Mouse (Mus musculus) midbrain, embryonic 13.5 days (tissue): ENCODE data around the gene Tcea3. TPM values are rescaled to one million over a fixed set of nuclear protein-coding genes. Genes with fewer than 3 reads are reported as not detected.

Experiments used
- ATAC-seq: fragments of 200-750 bp; cut with Nextera tagmentation; 2 replicates; pipeline ENCODE4 v1.8.0; 2017; ENCODE audit warnings: mild to moderate bottlenecking, moderate TSS enrichment, moderate library complexity
- H3K27ac ChIP-seq: fragments of 300-500 bp; sonication (generic); 2 replicates; pipeline ENCODE4 v1.5.1; 2015; ENCODE audit warnings: inconsistent platforms, mild to moderate bottlenecking, moderate library complexity
- H3K27me3 ChIP-seq: fragments of 300-500 bp; sonication (generic); 2 replicates; pipeline ENCODE4 v1.6.1; 2015; ENCODE audit warnings: mild to moderate bottlenecking, inconsistent platforms
- H3K36me3 ChIP-seq: fragments of 300-500 bp; sonication (generic); 2 replicates; pipeline ENCODE4 v1.6.1; 2015; ENCODE audit warnings: mild to moderate bottlenecking, inconsistent platforms
- H3K4me1 ChIP-seq: fragments of 300-500 bp; sonication (generic); replicated peaks from 2 replicates; pipeline ENCODE4 v1.6.1; 2015; ENCODE audit warnings: inconsistent platforms
- H3K4me2 ChIP-seq: fragments of 300-500 bp; sonication (generic); replicated peaks from 2 replicates; pipeline ENCODE4 v1.6.1; 2015; ENCODE audit warnings: moderate library complexity, mild to moderate bottlenecking, inconsistent platforms
- H3K4me3 ChIP-seq: fragments of 300-500 bp; sonication (generic); replicated peaks from 2 replicates; pipeline ENCODE4 v1.5.1; 2015; ENCODE audit warnings: mild to moderate bottlenecking, inconsistent platforms
- H3K9ac ChIP-seq: fragments of 300-500 bp; sonication (generic); replicated peaks from 2 replicates; pipeline ENCODE4 v1.6.1; 2015; ENCODE audit warnings: mild to moderate bottlenecking, inconsistent platforms
- H3K9me3 ChIP-seq: fragments of 300-500 bp; sonication (generic); 2 replicates; pipeline ENCODE4 v1.6.1; 2016; ENCODE audit warnings: mild to moderate bottlenecking, inconsistent platforms
- WGBS: fragments of 180-500 bp; shearing (Covaris S2); methylation state at CpG from one replicate; pipeline ENCODE4 v1.1.7; 2015; 5-methylcytosine and 5-hydroxymethylcytosine counted together
- polyA plus RNA-seq: library from polyadenylated mRNA; unstranded; fragments of >200 nt; fragmentation: Nextera tagmentation; extraction: Ambion mirVana; gene quantifications from 2 replicates; pipeline ENCODE4 v1.2.1, GENCODE M21; 2015

Gene Tcea3
- polyA plus RNA-seq, 1 experiment from 2014 or later, result 0.87 TPM

DNA sequence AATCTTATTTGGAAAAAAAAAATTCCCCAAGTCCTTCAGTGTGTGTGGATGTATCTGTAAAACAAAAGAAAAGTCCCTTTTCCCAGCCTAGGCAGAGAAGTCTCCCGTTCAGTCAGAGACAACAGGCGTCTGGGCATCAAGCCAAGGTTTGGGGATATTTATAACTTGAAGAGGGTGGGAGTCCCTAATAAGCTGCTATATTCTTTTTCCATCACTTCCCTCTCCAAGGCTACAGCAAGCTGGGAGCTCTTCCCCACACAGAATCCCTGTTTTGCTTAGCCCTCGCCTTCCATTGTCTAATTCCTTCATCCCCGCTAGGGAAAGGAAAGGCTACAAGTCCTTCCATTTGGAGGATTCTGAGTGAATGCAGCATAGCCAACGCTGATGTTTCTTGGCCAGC lies 36.9 kb downstream of the Tcea3 start, which contains the start of gene Zfp46:
TSS of gene Zfp46 (plus strand) at position 229 of the 400 bp plus-strand sequence.
- H3K4me1 ChIP-seq, result peaks cover 46% of the 10 kb centered on the region
- 0 out of 2 replicates have a peak, but pooled peaks cover 3% of the 10 kb centered on the region for H3K9me3 ChIP-seq
- peak within 1 kb of the TSS; percentile 74 for H3K4me3 ChIP-seq
- H3K36me3 ChIP-seq, result peaks cover 24% of the 10 kb centered on the region
- H3K9ac ChIP-seq, result peak within 1 kb of the TSS; percentile 85
- H3K4me2 ChIP-seq, result peak within 1 kb of the TSS; percentile 90
- WGBS, result 23% methylated on average over 5 of the region's 5 CpGs
- H3K27ac ChIP-seq, result peak within 1 kb of the TSS; percentile 93
- peaks cover 14% of the 10 kb centered on the region for H3K27me3 ChIP-seq
- no peak for ATAC-seq

DNA sequence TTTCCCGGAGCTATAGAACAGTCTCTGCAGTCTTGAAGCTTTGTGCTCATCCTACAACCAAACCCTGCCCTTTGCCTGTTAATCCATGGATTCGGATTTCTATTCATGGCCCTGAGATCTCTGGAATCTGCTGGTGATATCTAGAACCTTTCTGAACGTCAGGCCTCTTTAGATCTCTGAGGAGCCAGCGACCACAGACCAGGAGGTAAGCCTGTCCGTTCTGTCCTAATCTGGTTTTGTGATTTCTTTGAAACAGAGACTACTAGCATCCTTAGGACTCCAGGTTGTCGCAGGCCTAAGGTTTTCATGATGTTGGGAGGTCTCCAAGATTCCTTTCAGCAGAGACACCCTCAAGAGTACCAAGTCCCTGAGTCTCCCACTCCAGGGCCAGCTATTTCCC lies 37.4 kb downstream of the Tcea3 start:
- peaks cover 50% of the 10 kb centered on the region for H3K4me1 ChIP-seq
- 22% methylated on average over 6 of the region's 6 CpGs for WGBS
- H3K27ac ChIP-seq, result peak overlapping the region; percentile 93
- H3K27me3 ChIP-seq, result peaks cover 19% of the 10 kb centered on the region
- H3K36me3 ChIP-seq, result peaks cover 29% of the 10 kb centered on the region
- 0 out of 2 replicates have a peak, but pooled peaks cover 3% of the 10 kb centered on the region for H3K9me3 ChIP-seq
- H3K4me3 ChIP-seq, result peak overlapping the region; percentile 74
- H3K9ac ChIP-seq, result peak overlapping the region; percentile 85
- peak overlapping the region; percentile 90 for H3K4me2 ChIP-seq
- ATAC-seq, result no peak

DNA sequence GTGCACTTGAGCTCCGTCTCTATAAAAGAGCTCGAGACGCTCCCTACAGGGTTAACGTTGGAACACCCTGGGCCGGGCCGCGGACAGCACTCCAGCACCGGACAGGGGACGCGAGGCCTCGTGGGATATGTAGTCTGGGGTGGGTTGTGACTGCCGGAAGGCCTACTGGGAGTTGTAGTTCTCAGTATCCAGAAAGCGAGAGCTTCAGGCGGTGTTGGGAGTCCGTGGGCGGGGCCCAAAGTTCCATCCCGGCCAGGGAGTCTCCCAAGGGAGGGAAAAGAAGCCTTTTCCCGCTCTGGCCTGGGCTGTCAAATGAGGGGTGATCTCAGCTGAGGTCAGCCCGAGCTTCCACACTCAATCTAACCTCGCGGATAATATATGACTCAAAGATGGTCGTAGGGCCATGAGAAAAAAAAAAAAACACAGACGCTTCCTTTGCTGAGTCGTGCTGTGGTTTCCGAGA lies 37.9 kb downstream of the Tcea3 start:
- Histone ChIP-seq H3K9ac (peak overlapping the region; percentile 85), H3K4me2 (peak overlapping the region; percentile 90), H3K27me3 (peaks cover 24% of the 10 kb centered on the region), H3K36me3 (peaks cover 34% of the 10 kb centered on the region), H3K4me1 (peaks cover 55% of the 10 kb centered on the region), H3K4me3 (peak overlapping the region; percentile 74), H3K9me3 (0 out of 2 replicates have a peak, but pooled peaks cover 3% of the 10 kb centered on the region), H3K27ac (peak overlapping the region; percentile 93)
- WGBS, result 0% methylated on average over 25 of the region's 25 CpGs
- ATAC-seq, result peak; percentile 97

DNA sequence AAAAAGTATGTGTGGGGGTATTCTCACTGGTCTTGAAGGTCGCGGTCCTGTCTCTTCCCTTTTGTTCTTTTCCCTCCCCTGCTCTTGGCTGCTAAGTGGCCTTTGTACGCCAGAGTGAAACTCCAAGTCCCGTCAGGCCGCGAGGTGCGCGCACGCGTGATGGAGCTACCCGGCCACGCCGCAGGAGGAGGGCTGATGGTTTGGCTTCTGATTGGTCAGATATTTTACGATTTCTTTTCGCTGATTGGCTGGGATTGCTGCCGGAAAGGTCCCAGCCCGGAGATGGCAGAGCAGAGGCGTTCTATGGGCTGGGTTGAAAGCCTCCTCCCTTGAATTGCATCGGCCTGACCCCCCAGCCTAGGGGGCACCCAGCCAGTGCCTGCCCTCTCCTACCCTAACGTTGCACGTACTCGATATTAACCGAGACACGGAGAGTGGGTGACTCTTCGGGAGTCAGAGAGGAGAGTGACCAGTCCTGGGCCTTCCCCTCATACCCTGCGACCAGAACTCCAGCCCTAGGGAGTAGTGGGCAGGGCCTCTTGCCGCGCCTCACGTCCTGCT lies 38.4 kb downstream of the Tcea3 start:
- Histone ChIP-seq H3K9me3 (0 out of 2 replicates have a peak, but pooled peaks cover 3% of the 10 kb centered on the region), H3K9ac (peak overlapping the region; percentile 85), H3K4me3 (peak overlapping the region; percentile 74), H3K36me3 (peaks cover 39% of the 10 kb centered on the region), H3K4me2 (peak overlapping the region; percentile 90), H3K27ac (peak overlapping the region; percentile 93), H3K27me3 (peaks cover 25% of the 10 kb centered on the region), H3K4me1 (peaks cover 60% of the 10 kb centered on the region)
- peak; percentile 90 for ATAC-seq
- under 1% methylated on average over 29 of the region's 29 CpGs for WGBS

DNA sequence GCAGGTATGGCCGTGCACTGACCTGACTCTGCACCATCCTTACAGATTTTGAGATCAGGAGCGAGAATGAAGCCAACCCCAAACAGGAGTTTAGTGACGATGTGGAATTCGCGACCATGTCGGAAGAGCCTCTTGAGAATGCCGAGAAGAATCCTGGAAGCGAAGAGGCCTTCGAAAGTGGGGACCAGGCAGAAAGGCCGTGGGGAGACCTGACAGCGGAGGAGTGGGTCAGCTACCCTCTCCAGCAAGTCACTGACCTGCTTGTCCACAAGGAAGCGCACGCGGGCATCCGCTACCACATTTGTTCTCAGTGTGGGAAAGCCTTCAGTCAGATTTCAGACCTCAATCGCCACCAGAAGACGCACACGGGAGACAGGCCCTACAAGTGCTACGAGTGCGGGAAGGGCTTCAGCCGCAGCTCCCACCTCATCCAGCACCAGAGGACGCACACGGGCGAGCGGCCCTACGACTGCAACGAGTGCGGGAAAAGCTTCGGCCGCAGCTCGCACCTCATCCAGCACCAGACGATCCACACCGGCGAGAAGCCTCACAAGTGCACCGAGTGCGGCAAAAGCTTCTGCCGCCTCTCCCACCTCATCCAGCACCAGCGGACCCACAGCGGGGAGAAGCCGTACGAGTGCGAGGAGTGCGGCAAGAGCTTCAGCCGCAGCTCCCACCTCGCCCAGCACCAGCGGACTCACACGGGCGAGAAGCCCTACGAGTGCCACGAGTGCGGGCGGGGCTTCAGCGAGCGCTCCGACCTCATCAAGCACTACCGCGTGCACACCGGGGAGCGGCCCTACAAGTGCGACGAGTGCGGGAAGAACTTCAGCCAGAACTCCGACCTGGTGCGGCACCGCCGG lies 42.6 kb downstream of the Tcea3 start:
- Histone ChIP-seq H3K27me3 (peaks cover 25% of the 10 kb centered on the region), H3K9me3 (0 out of 2 replicates have a peak, but pooled peaks cover 3% of the 10 kb centered on the region), H3K4me3 (peak overlapping the region; percentile 15), H3K4me1 (peaks cover 41% of the 10 kb centered on the region), H3K27ac (no peak overlapping the region), H3K4me2 (peak overlapping the region; percentile 42), H3K9ac (peak overlapping the region; percentile 51), H3K36me3 (peaks cover 77% of the 10 kb centered on the region)
- no peak for ATAC-seq
- WGBS, result 25% methylated on average over 66 of the region's 66 CpGs

DNA sequence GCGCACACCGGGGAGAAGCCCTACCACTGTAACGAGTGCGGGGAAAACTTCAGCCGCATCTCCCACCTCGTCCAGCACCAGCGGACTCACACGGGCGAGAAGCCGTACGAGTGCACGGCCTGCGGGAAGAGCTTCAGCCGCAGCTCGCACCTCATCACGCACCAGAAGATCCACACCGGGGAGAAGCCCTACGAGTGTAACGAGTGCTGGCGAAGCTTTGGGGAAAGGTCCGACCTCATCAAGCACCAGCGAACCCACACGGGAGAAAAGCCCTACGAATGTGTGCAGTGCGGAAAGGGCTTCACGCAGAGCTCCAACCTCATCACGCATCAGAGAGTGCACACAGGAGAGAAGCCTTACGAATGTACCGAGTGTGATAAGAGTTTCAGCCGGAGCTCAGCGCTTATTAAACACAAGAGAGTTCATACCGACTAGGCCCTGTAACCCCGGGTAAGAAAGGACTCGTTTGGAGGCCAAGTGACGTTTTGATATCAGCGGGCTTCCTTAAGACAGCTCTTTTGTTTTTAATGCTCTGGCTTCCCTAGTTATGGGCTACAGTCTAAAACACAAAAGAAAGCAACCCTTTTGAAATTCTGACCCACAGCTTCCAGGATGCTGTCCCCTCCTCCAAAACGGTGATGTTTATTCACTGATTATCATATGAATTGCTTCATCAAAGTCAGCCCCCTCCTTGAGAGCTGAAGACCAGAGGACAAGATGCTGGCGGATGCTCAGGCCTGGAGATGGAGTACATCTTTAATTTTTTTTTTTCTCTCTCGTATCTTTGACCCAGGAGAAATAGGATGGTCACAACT lies 43.5 kb downstream of the Tcea3 start:
- 0 out of 2 replicates have a peak, but pooled peaks cover 3% of the 10 kb centered on the region for H3K9me3 ChIP-seq
- H3K4me3 ChIP-seq, result peak overlapping the region; percentile 15
- no peak overlapping the region for H3K27ac ChIP-seq
- peaks cover 25% of the 10 kb centered on the region for H3K27me3 ChIP-seq
- H3K4me1 ChIP-seq, result peaks cover 41% of the 10 kb centered on the region
- no peak for ATAC-seq
- peak overlapping the region; percentile 51 for H3K9ac ChIP-seq
- H3K36me3 ChIP-seq, result peaks cover 77% of the 10 kb centered on the region
- H3K4me2 ChIP-seq, result peak overlapping the region; percentile 42
- 23% methylated on average over 39 of the region's 39 CpGs for WGBS

DNA sequence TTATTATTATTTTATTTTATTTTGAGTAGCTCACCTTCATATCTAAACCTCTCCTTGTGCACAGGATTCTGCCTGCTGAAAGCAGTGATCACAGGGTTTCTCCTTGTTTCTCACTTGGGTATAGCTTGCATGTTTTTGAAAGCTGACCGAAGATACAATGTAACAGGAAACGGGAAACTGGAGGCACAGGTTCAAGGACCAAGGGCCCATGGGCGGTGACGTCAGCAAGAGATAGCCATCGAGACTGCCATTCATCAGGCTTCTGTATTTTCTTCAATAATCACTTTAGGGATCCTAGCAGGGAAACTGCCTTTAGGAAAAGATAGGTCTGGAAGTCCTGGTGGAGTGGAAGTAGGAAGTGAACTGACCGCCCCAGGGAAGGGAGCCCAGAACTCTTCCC lies 44.2 kb downstream of the Tcea3 start:
- 93% methylated on average over 6 of the region's 6 CpGs for WGBS
- H3K9ac ChIP-seq, result no peak overlapping the region; the same call in 1 of the 2 replicates

DNA sequence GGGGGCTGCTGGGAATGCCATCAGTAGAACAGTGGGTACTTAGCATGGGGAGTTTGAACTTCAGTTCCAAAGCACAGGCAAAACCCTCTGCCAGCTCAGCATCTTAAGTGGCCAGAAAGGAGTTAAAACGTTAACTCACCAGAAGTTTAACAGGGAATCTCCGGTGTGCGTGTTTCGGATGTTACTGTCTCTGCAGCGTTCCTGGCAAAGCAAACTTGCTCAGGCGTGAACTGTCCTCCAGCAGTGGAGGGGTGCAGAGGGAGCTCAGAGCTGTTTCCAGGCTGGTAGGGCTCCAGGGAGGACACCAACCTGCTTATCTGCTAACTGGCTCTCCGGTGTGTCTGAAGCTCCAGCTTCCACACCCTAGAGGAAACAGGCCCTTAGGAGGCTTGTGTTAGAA lies 48.4 kb downstream of the Tcea3 start:
- 70% methylated on average over 7 of the region's 7 CpGs for WGBS
- Histone ChIP-seq H3K9ac (no peak overlapping the region), H3K36me3 (peaks cover 48% of the 10 kb centered on the region), H3K9me3 (0 out of 2 replicates have a peak, but pooled peaks cover 3% of the 10 kb centered on the region), H3K4me2 (no peak overlapping the region), H3K4me3 (no peak overlapping the region), H3K4me1 (peaks cover 8% of the 10 kb centered on the region), H3K27ac (no peak overlapping the region), H3K27me3 (no peaks in the 10 kb centered on the region)
- ATAC-seq, result no peak

More for the DNA sequence above, 44.2 kb downstream of the Tcea3 start:
- peaks cover 84% of the 10 kb centered on the region for H3K36me3 ChIP-seq
- ATAC-seq, result no peak
- no peak overlapping the region for H3K27ac ChIP-seq
- H3K27me3 ChIP-seq, result peaks cover 25% of the 10 kb centered on the region
- H3K9me3 ChIP-seq, result 0 out of 2 replicates have a peak, but pooled peaks cover 3% of the 10 kb centered on the region
- H3K4me3 ChIP-seq, result no peak overlapping the region
- H3K4me2 ChIP-seq, result no peak overlapping the region; the same call in 1 of the 2 replicates
- H3K4me1 ChIP-seq, result peaks cover 36% of the 10 kb centered on the region

DNA sequence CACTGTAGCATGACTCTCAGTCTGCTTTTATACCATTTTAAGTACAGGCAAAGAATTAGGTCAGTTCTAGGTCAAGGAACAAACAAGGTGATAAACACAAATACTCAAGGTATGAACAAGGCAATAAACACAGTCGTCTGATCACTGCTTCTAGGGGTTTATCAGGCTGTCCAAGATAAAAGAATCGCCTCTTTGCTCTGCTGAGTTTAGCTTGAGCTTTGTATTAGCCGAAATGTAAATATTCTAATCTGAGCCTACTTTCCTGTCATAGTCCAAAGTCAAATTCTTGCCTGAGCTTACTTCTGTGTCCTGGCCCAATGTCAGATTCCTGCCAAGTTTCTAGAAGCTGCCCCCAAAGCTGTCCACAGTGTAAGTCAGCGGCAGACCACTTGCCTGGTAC lies 54.9 kb downstream of the Tcea3 start:
- 0 out of 2 replicates have a peak, but pooled peaks cover 3% of the 10 kb centered on the region for H3K9me3 ChIP-seq

DNA sequence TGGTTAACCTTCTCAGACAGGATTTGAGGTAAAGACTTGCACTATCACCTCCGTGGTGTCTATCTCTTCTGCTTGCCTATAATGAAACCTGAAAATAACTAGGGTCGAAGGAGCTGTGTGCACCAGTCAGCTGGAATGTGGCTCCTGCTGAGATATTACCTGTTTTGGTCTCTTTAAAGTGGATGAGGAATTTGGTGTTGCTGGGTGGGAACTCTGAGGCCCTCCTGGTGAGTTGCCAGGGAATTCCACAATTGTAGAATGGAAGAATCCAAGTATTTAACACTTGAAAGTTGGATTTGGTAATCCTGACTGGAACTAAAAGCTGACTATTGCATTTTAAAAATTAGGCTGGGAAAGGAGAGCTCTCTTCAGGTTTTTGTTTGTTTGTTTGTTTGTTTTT lies 56.7 kb downstream of the Tcea3 start:
- Histone ChIP-seq H3K36me3 (no peaks in the 10 kb centered on the region), H3K27me3 (no peaks in the 10 kb centered on the region), H3K4me1 (0 out of 2 replicates have a peak, but pooled peaks cover under 1% of the 10 kb centered on the region), H3K9ac (no peak overlapping the region), H3K9me3 (0 out of 2 replicates have a peak, but pooled peaks cover 3% of the 10 kb centered on the region), H3K27ac (no peak overlapping the region), H3K4me2 (no peak overlapping the region), H3K4me3 (no peak overlapping the region)
- 46% methylated on average over 2 of the region's 2 CpGs for WGBS
- ATAC-seq, result no peak

More for the DNA sequence above, 54.9 kb downstream of the Tcea3 start:
- H3K27ac ChIP-seq, result no peak overlapping the region
- H3K36me3 ChIP-seq, result no peaks in the 10 kb centered on the region
- H3K4me3 ChIP-seq, result no peak overlapping the region
- no peaks in the 10 kb centered on the region for H3K4me1 ChIP-seq
- H3K27me3 ChIP-seq, result no peaks in the 10 kb centered on the region
- no peak for ATAC-seq
- no peak overlapping the region for H3K9ac ChIP-seq
- WGBS, result 76% methylated on average over 4 of the region's 4 CpGs
- no peak overlapping the region for H3K4me2 ChIP-seq

DNA sequence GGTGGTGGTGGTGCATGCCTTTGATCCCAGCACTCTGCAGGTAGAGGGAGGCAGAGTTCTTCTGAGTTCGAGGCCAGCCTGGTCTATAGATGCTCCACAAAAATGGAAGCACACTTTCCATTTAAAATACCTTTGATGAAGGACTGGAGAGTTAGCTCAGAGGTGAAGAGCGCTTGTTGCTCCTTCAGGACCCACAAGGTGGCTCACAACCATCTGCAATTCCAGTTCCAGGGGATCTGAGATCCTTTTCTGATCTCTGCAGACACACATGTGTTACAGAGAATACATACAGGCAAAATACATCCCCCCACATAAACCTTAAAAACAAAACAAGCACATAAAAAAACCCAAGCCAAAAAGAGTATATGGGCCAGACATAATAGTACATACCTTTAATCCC lies 60.8 kb downstream of the Tcea3 start:
- H3K27ac ChIP-seq, result no peak overlapping the region
- peaks cover 25% of the 10 kb centered on the region for H3K4me1 ChIP-seq
- H3K4me3 ChIP-seq, result no peak overlapping the region
- WGBS, result 56% methylated on average over 2 of the region's 2 CpGs
- H3K9ac ChIP-seq, result no peak overlapping the region
- H3K27me3 ChIP-seq, result no peaks in the 10 kb centered on the region
- no peak overlapping the region for H3K4me2 ChIP-seq
- ATAC-seq, result no peak
- H3K36me3 ChIP-seq, result no peaks in the 10 kb centered on the region
- H3K9me3 ChIP-seq, result no peaks in the 10 kb centered on the region
